Mouse (Mus musculus) megakaryocyte-erythroid progenitor cell, adult 5 weeks (primary cell): Measurements from ENCODE around the gene Wfikkn2. TPM values are rescaled to one million over a fixed set of nuclear protein-coding genes. Genes with fewer than 3 reads are reported as not detected.

Experiments
- polyA plus RNA-seq: library from polyadenylated mRNA; stranded (reverse); fragments of >175 nt; gene quantifications from 2 replicates; pipeline ENCODE4 v1.2.3, GENCODE M21; 2012

The Wfikkn2 gene
- polyA plus RNA-seq = 0.57 and 0.74 TPM in 2 replicates

DNA sequence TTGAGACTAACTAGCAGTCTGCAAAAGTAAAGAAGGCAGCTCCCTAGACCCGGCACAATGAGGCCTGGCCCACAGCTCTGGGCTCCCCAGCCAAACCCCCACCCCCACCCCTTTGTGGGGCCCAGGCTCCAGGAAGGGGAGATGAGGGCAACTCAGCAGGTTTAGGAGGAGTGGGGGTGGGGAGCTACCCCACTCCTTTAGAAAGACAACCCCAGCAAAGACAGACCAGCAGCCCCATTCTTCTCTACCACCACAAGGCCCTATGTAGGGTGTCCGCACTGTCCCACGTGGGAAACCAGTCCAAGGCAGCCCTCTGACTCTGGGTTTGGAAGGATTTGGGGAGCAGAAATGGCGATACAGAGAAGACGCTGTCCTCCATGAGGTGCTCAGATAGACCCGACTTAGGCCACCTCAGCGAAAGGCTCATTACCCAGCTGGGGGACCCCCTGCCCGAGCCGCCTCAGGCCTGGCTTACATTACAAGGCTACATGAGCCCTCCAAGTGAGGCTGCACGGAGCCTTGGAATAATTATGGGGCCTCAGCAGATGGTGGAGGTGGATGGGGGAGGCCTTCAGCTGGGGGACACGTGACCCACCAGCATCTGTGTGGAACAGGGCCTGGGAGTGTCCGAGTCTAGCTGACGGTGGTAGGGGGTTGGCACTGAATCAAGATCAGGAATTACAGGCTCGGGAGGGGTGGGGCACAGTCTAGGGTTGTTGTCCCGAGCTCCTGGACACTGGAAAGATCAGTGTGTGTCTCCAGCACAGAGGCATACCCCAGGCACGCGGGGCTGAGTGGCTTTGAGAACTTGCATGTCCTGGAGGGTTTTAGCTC lies at the start of gene Wfikkn2:
TSS of gene Wfikkn2 (minus strand) at position 51 of the 834 bp plus-strand sequence.

GRCm38 (mm10) chr11:94281199-94282181 lies 35.7 kb upstream of the Wfikkn2 start, which contains the start of gene Gm21885:
Gm21885 (plus strand) TSS chr11:94281873.

GRCm38 (mm10) chr11:94211124-94211603 lies 34.6 kb downstream of the Wfikkn2 start, which contains the start of gene Tob1:
Tob1 (plus strand) TSS chr11:94211454.

Other genes starting within 250 kb of the Wfikkn2 start
- 13.0 and 18.2 TPM in 2 replicates for gene Spag9, start 249.9 kb downstream of the Wfikkn2 start, polyA plus RNA-seq
- 21.7 and 23.1 TPM in 2 replicates for gene Tob1, start 34.6 kb downstream of the Wfikkn2 start, polyA plus RNA-seq
- gene Gm21885, start 35.9 kb upstream of the Wfikkn2 start, polyA plus RNA-seq = not detected in 2 replicates
- gene Luc7l3, start 76.0 kb upstream of the Wfikkn2 start, polyA plus RNA-seq = 27.4 and 35.7 TPM in 2 replicates
- gene Ankrd40, start 82.0 kb upstream of the Wfikkn2 start, polyA plus RNA-seq = 57.9 and 60.5 TPM in 2 replicates
- 0.17 and 0.32 TPM in 2 replicates for gene Abcc3, start 147.0 kb upstream of the Wfikkn2 start, polyA plus RNA-seq
- gene Cacna1g, start 228.2 kb upstream of the Wfikkn2 start, polyA plus RNA-seq = 0.78 and 0.82 TPM in 2 replicates
- not detected in 2 replicates for gene Spata20, start 240.2 kb upstream of the Wfikkn2 start, polyA plus RNA-seq